Mouse (Mus musculus) retina, postnatal 1 day (tissue): ENCODE data around the gene Gm49318.

ENCODE experiments used
- DNase-seq: peaks from one replicate; pipeline ENCODE4 v3.0.0-alpha.2; 2012

The Gm49318 gene

GRCm38 (mm10) chr9:22067195-22067594 is 3.9 kb downstream of the Gm49318 start:
- no peak for DNase-seq

DNA sequence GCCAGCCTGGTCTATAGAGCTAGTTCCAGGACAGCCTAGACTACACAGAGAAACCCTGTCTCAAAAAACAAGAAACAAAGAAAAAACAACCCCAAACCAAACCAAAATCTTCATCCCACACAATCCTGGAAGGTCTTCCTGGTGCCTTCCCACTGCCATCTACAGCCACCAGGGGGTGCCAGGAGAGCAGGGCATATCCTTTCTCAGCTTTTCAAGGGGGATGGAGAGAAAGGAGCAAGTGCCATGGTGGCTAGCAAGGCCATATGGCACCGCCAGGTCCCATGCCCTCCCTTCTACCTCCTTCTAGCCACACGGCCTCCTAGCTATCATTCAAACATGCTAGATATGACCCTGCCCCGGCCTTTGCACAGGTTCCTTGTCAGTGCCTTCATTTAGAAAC is 4.6 kb downstream of the Gm49318 start:
- peak; percentile 69 for DNase-seq

DNA sequence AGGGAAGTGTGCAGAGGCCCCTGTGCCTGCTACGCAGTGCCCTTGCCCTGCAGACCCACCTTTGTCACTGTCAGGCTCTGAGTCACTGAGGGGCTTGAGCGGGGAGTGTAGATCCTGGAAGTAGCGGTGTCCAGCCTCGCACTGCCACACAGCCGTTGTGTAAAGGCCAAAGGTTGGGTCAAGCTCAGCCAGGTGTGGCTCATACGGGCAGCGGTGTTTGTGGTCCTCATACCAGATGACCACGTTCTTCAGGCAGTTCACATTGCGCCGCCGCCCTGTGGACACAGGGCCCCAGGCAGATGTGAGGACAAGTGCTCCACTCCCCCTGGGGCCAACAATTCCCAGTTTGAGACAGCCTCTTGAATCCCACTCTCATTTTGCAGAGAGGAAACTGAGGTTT is 5.4 kb downstream of the Gm49318 start:
- no peak for DNase-seq

DNA sequence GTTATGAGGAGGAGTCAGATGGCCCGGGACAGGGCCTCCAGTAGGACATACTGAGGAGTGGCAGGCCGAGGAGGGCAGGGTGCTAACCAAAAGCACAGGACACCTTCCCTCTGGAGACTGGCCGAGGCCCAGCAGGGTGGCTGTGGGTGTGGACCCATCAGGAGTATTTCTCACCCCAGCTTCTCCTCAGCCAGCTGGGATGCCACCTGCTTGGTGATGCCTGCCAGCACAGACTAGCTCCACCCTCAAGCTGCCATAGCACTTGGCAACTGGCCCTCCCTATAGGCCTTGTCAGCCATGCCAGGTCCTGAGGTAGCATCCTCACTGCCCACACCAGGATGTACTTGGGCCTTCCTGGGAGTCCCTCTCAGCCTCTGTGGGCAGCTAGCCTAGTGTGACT is 6.7 kb downstream of the Gm49318 start:
- DNase-seq, result no peak

GRCm38 (mm10) chr9:22061339-22061738 is 9.7 kb downstream of the Gm49318 start:
- DNase-seq, result no peak

DNA sequence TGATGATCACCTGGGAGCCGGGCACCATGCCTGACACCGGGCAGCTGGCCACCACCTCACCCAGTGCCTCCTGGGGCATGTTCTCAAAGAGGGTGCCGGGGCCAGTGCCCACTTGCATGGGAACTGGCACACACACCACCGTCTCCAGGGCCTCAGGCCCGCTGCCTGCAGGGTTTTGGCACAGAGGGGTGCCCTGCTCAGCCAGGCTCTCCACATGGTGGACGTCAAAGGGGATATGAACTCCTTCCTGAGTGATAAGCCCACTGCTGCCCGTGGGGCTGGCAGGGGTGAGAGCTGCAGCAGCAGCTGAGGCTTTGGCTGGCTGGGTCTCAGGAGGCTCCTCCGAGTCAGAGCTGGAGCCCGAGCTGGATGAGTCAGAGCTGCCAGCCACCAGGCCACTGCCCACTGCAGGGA is 13.0 kb downstream of the Gm49318 start:
- no peak for DNase-seq

DNA sequence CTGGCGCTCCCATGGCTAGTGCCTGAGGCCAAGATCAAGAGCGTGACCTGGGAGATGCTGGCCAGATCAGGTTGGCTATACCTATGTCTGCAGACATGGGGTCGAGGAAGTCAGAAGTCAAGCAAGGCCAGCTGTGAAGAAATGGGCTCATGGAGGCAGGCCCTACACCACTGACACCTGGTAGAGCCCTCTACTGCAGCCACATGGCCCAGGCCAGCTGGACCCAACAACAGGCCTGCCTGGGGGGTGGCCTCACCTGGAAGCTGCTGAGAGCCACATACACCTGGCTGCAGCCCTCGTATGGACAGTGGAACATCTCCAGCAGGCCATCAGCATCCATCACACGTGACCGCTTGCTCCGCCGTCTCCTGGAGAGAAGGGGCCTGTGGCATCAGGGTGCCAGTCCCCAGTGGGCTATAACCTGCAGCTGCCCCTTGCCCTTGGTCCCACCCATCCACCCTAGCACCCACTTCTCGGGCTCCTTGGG is 14.0 kb downstream of the Gm49318 start:
- DNase-seq, result no peak

GRCm38 (mm10) chr9:22056303-22056910 is 14.7 kb downstream of the Gm49318 start:
- DNase-seq, result no peak

- DNase-seq, result no peak
These were observed 15.3 kb downstream of the Gm49318 start for GRCm38 (mm10) chr9:22055713-22056112.

GRCm38 (mm10) chr9:22054411-22055076 is 16.5 kb downstream of the Gm49318 start:
- DNase-seq, result peak; percentile 87

DNA sequence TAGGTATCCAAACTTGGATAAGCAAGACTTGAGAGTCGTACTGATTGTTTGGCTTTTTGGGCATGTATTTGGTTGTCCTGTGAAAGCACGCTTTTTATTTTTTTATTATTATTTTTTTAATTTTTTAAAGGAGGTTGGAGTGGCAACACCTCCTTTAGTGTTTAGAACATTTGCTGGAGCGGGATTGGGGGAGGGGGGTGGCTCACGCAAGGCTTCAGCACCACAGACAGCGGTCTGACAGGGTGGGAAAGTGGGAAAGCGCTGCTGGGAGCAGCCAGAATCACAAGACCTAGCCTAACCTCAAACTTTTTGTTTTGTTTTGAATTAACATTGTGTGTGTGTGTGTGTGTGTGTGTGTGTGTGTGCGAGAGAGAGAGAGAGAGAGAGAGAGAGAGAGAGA is 17.4 kb downstream of the Gm49318 start:
- DNase-seq, result no peak

DNA sequence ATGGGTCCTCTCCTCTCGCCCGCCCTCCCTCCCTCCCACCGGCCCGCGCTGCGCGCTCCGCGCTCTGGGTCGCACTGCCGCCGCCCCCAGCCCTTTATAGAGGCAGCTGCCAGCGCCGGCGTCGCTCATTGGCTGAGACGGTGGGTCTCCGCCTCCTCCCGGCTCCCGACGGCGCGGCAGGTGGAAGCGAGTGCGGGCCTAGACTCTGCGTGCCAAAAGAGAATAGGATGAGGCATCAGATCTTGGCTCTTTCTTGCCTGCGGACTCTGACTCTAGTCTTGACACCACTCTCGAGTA is 19.2 kb downstream of the Gm49318 start, which contains the start of gene Elavl3:
Gene Elavl3, minus strand, starts transcription at position 66 of the 297 bp plus-strand sequence.
- peak; percentile 85 for DNase-seq

DNA sequence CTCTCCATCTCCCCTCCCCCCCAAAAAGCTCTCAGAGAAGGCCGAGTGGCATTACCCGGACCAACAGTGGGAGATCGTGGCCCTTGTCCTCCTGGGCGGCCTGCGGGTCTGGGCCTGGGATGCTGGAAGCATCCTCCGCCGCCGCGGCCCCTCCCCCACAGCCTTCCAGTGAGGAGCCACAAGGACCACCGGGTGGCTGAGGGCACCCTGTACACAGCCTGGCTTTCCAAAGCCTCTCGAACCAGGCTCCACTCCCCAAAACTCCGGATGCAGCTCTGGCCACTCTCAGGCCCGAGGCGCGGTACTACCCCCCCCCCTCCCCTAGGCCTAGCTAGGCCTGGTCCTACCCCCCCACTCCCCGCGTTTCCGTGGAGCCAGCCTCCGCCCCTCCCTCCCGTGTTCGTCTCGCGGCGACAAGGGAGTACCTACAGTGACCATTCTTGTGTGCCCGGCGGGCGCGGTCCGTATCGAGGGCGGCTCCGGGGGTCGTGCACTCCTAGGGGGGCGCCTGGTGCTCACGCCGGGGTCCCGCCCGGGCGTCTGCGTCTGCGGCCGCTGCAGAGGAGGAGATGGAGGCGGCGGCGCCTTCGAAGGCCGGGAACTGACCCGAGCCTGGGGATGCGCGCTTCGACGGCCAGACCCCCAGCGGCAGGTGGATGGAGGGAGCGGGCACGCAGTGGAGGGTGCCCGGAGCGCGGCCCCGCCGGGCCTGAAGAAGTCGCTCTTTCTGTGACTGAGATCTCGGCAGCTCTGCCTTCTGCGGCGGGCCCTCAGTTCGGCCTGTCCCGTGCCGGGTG is 19.7 kb downstream of the Gm49318 start:
- DNase-seq, result peak; percentile 57

- DNase-seq, result peak; percentile 66
These were observed 20.6 kb downstream of the Gm49318 start for GRCm38 (mm10) chr9:22050351-22050889.

DNA sequence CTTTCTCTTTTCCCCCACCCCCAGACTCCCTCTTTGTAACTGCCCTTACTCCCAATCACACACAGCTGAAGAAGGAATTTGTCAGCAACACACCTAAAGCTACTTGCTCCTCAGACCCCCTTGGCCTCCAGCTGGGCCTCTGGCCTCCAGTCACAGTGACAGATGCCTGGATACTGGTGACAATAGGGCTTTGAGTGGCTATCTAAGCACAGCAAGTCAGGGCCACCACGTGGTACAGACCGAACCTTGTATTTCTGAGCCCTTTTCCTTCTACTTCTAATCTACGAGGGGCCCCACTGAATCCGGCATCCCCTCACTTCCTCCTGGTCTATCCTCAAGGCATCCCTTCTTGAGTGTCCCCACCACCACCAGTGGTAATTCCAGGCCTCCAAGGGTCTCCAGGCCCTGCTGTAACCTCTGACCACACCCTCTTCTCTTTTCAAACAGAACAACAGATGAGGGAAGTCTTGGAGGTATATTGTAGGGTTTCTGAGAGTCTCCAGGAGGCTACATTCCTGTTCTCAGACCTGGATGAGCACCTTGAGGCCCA is 21.3 kb downstream of the Gm49318 start:
- peak; percentile 54 for DNase-seq

- peak; percentile 74 for DNase-seq
These were observed 21.7 kb downstream of the Gm49318 start for GRCm38 (mm10) chr9:22049315-22049714.

GRCm38 (mm10) chr9:22047329-22047728 is 23.7 kb downstream of the Gm49318 start:
- DNase-seq, result no peak

DNA sequence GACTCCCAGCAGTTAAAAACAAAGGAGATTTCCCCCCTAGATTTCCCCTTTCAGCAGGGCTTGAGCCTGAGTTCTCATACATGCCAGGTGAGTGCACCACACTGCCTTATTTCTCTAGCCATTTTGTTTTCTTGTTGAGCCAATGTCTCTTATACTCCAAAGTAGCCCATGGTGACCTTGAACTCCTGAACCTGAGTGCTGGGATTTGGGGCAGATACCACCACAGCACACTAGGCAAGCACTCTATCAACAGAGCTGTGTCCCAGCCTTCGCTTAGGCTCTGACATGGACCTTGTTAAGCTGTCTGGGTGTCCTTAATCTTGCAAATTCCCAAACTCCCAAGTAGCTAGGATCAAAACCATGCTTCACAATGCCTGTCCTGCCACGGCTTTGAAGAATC is 29.2 kb downstream of the Gm49318 start:
- no peak for DNase-seq

DNA sequence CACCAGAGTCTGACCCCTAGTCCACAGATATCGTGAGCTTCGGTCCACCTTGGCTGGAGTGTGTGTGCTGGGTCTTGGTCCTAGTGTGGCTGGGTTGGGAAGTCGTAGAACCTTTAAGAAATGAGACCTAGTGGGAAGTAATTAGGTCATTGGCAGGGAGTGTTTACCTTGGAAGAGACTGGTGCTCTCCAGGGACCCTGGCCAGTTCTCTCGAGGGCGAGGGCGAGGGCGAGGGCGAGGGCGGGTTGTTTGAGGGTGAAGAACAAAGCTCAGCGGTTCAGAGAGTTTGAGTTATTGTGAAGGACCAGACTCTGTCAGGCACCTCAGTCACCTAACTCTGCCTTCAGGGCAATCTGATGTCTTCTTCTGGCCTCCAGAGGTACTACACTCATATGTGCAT is 33.2 kb downstream of the Gm49318 start:
- no peak for DNase-seq

- peak; percentile 75 for DNase-seq
These were observed 35.6 kb downstream of the Gm49318 start for GRCm38 (mm10) chr9:22035300-22036044.

- no peak for DNase-seq
These were observed 40.7 kb downstream of the Gm49318 start for GRCm38 (mm10) chr9:22030386-22030785.

DNA sequence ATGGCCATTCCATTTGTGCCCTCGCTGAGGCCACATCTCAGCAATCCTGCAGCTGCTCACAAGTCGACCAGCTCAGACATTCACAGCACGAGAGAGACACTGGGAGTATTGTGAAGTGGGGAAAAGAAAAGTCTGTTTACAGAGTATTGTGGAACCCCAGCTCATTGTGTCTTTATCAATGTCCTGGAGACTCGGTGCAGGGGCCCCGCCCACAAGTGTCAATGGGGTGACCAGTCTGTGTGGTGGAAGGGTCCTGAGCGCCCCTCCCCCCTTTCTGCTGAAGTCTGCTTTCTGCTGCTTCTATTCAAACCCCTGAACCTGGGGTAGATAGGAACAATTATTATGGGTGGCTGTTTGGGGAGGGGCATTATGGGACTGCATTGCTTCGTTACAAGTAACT is 42.6 kb downstream of the Gm49318 start:
- DNase-seq, result no peak

- DNase-seq, result peak; percentile 24
These were observed 46.5 kb downstream of the Gm49318 start for GRCm38 (mm10) chr9:22024592-22024991.
